10 mouse cellular contexts compared by ENCODE assay signal in genomic region chr3:53100210-53100609, GRCm38 (mm10).
"Had no signal": no experiment of that assay in that cellular context is flagged by ENCODE, and none has a peak within 500 bp of the region (broad histone marks: within the 10 kb centered on the region; RNA-seq: fewer than 3 reads in every experiment).

No protein-coding gene starts in this region.

- DNase-seq: kidney, postnatal 10 days; kidney, postnatal 36 days; layer of hippocampus, postnatal 36 days; liver, postnatal 0 days; lung, embryonic 14.5 days; lung, postnatal 36 days; retina, postnatal 1 day; right cerebral cortex, postnatal 25 days; spleen, adult 18-20 months; thymus, postnatal 25 days had no signal
